Mouse (Mus musculus) lung, postnatal 0 days (tissue): Measurements from ENCODE around the gene Oprd1. TPM values are rescaled to one million over a fixed set of nuclear protein-coding genes. Genes with fewer than 3 reads are reported as not detected.

Experiments
- ATAC-seq: fragments of 200-750 bp; cut with Nextera tagmentation; 2 replicates; pipeline ENCODE4 v1.8.0; 2017; ENCODE audit warnings: moderate library complexity
- DNase-seq: peaks from one replicate; pipeline ENCODE4 v3.0.0-alpha.2; 2016; ENCODE audit warnings: low spot score
- H3K27ac ChIP-seq: fragments of 300-500 bp; sonication (generic); 2 replicates; pipeline ENCODE4 v1.5.1; 2014; ENCODE audit warnings: antibody characterized with exemption, mild to moderate bottlenecking, low read length, mixed read lengths
- H3K27me3 ChIP-seq: fragments of 300-500 bp; sonication (generic); replicated peaks from 2 replicates; pipeline ENCODE4 v1.6.1; 2014; ENCODE audit warnings: low read length, mixed read lengths; ENCODE audit not compliant: insufficient read depth
- H3K36me3 ChIP-seq: fragments of 300-500 bp; sonication (generic); 2 replicates; pipeline ENCODE4 v1.6.1; 2014; ENCODE audit warnings: low read length, mixed read lengths; ENCODE audit not compliant: insufficient read depth
- H3K4me1 ChIP-seq: fragments of 300-500 bp; sonication (generic); 2 replicates; pipeline ENCODE4 v1.6.1; 2014; ENCODE audit warnings: antibody characterized with exemption, low read depth, low read length, mixed read lengths; ENCODE audit not compliant: insufficient read depth
- H3K4me2 ChIP-seq: fragments of 300-500 bp; sonication (generic); replicated peaks from 2 replicates; pipeline ENCODE4 v1.6.1; 2014; ENCODE audit warnings: low read depth, mild to moderate bottlenecking, low read length, moderate library complexity, mixed read lengths
- H3K4me3 ChIP-seq: fragments of 300-500 bp; sonication (generic); 2 replicates; pipeline ENCODE4 v1.5.1; 2014; ENCODE audit warnings: low read depth, low read length
- H3K9ac ChIP-seq: fragments of 300-500 bp; sonication (generic); replicated peaks from 2 replicates; pipeline ENCODE4 v1.6.1; 2014; ENCODE audit warnings: low read depth, mild to moderate bottlenecking
- H3K9me3 ChIP-seq: fragments of 300-500 bp; sonication (generic); 2 replicates; pipeline ENCODE4 v1.6.1; 2016; ENCODE audit warnings: low read length, mixed read lengths
- CTCF ChIP-seq: IDR thresholded peaks from 2 replicates; pipeline ENCODE4 v1.5.1; 2016; ENCODE audit warnings: antibody characterized with exemption, mild to moderate bottlenecking
- EP300 ChIP-seq: IDR thresholded peaks from 2 replicates; pipeline ENCODE4 v1.6.1; 2016; ENCODE audit warnings: antibody characterized with exemption, mild to moderate bottlenecking, control low read depth
- WGBS: fragments of 180-500 bp; shearing (Covaris S2); extraction: QIAGEN DNeasy Blood & Tissue Kit; methylation state at CpG from one replicate; pipeline ENCODE4 v1.1.7; 2014; 5-methylcytosine and 5-hydroxymethylcytosine counted together
- polyA plus RNA-seq: library from polyadenylated mRNA; unstranded; fragments of >200 nt; fragmentation: Nextera tagmentation; extraction: Ambion mirVana; gene quantifications from 2 replicates; pipeline ENCODE4 v1.2.1, GENCODE M21; 2015

Gene Oprd1
- polyA plus RNA-seq, 1 experiment from 2014 or later, result not detected

- TF ChIP-seq EP300, result no peak
- TF ChIP-seq CTCF, result no peak
Observed at GRCm38 (mm10) chr4:132131116-132131515, 13.2 kb downstream of the Oprd1 start.

DNA sequence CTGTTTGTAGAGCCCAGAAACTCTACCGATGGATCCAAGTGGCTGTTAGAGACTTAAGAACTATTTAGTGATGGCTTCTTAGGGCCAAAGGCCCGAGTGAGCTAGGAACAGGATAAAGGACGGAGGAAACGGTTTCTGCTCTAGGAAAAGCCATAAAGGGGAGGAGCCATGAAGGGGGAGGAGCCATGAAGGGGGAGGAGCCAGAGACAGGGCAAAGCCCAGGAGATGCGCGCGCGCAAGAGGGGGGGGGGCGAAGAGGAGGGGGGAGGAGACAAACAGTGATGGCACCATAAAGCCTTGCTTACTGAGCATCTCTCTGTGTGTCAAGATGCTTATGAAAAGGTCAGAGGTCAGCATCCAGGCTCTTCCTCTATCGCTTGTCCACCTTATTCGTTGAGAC, 13.6 kb downstream of the Oprd1 start:
- DNase-seq, result no peak

More at GRCm38 (mm10) chr4:132131116-132131515, 13.2 kb downstream of the Oprd1 start:
- Histone ChIP-seq H3K4me1 (no peaks in the 10 kb centered on the region), H3K27ac (no peak overlapping the region), H3K27me3 (no peaks in the 10 kb centered on the region), H3K9me3 (no peaks in the 10 kb centered on the region), H3K36me3 (no peaks in the 10 kb centered on the region), H3K4me2 (no peak overlapping the region), H3K9ac (no peak overlapping the region), H3K4me3 (no peak overlapping the region)
- 74% methylated on average over 9 of the region's 9 CpGs for WGBS
- DNase-seq (no peak), ATAC-seq (no peak)

DNA sequence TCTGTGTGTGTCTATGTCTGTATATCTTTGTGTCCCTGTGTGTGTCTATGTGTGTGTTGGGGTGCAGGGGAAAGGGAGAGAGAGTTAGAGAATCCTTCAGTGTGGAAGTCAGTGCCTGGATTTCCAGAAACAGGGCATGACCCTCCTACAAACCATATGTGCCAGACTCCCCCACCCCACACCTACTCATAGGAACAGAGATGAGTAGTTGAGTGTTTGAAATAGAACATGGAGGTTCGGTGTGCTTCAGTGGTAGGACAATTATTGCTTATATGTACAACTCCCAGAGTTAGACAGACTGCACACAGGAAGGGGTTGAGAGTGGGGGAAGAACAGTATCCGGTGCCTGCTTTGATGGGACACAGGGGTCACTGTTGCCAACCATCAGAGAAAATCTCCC, 14.2 kb downstream of the Oprd1 start:
- Histone ChIP-seq H3K36me3 (no peaks in the 10 kb centered on the region), H3K4me1 (no peaks in the 10 kb centered on the region), H3K9ac (no peak overlapping the region), H3K4me3 (no peak overlapping the region), H3K27me3 (no peaks in the 10 kb centered on the region), H3K9me3 (no peaks in the 10 kb centered on the region), H3K4me2 (no peak overlapping the region), H3K27ac (no peak overlapping the region)
- WGBS, result 77% methylated on average over 2 of the region's 2 CpGs
- TF ChIP-seq EP300, result no peak
- no peak for TF ChIP-seq CTCF
- no peak for ATAC-seq
- DNase-seq, result no peak

More for the DNA sequence above, 13.6 kb downstream of the Oprd1 start:
- H3K9me3 ChIP-seq, result no peaks in the 10 kb centered on the region
- 73% methylated on average over 11 of the region's 11 CpGs for WGBS
- H3K4me1 ChIP-seq, result no peaks in the 10 kb centered on the region
- no peak for ATAC-seq
- no peak overlapping the region for H3K27ac ChIP-seq
- no peak overlapping the region for H3K4me3 ChIP-seq
- TF ChIP-seq EP300 (no peak), CTCF (no peak)
- no peaks in the 10 kb centered on the region for H3K27me3 ChIP-seq
- H3K9ac ChIP-seq, result no peak overlapping the region
- no peaks in the 10 kb centered on the region for H3K36me3 ChIP-seq
- no peak overlapping the region for H3K4me2 ChIP-seq

- Histone ChIP-seq H3K9ac (no peak overlapping the region), H3K4me1 (no peaks in the 10 kb centered on the region), H3K9me3 (no peaks in the 10 kb centered on the region), H3K27ac (no peak overlapping the region), H3K27me3 (no peaks in the 10 kb centered on the region), H3K4me2 (no peak overlapping the region), H3K36me3 (no peaks in the 10 kb centered on the region), H3K4me3 (no peak overlapping the region)
- ATAC-seq (no peak), DNase-seq (no peak)
- WGBS, result 20% methylated on average over 6 of the region's 6 CpGs
- TF ChIP-seq EP300 (no peak), CTCF (no peak)
Observed at GRCm38 (mm10) chr4:132128997-132129636, 15.2 kb downstream of the Oprd1 start.

GRCm38 (mm10) chr4:132127091-132127490, 17.2 kb downstream of the Oprd1 start:
- H3K9ac ChIP-seq, result no peak overlapping the region
- no peaks in the 10 kb centered on the region for H3K27me3 ChIP-seq
- no peak overlapping the region for H3K4me3 ChIP-seq
- H3K4me1 ChIP-seq, result no peaks in the 10 kb centered on the region
- ATAC-seq (no peak), DNase-seq (no peak)
- no peak for TF ChIP-seq CTCF
- no peak for TF ChIP-seq EP300
- H3K4me2 ChIP-seq, result no peak overlapping the region
- H3K36me3 ChIP-seq, result no peaks in the 10 kb centered on the region
- WGBS, result 71% methylated on average over 8 of the region's 8 CpGs
- H3K9me3 ChIP-seq, result no peaks in the 10 kb centered on the region
- no peak overlapping the region for H3K27ac ChIP-seq

DNA sequence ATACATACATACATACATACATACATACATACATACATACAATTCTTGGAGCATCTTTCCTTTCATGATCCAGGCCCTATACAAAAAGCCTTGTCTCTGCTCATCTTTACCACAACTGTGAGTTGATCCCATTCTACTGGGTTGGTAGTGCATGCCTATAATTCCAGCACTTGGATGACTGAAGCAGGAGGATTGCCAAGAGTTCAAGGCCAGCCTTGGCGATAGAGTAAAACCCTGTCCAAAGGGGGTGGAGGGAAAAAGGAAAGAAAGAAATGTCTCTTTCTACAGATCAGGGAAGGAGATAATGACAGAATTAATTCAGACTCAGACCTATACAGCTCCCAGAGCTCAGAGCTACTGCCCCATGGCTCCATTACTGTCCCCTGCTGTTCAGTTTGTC, 21.1 kb downstream of the Oprd1 start:
- Histone ChIP-seq H3K4me2 (no peak overlapping the region), H3K4me3 (no peak overlapping the region), H3K4me1 (no peaks in the 10 kb centered on the region), H3K27me3 (no peaks in the 10 kb centered on the region), H3K9me3 (no peaks in the 10 kb centered on the region), H3K36me3 (no peaks in the 10 kb centered on the region), H3K27ac (no peak overlapping the region), H3K9ac (no peak overlapping the region)
- ATAC-seq (no peak), DNase-seq (no peak)
- WGBS, result 65% methylated on average over 1 of the region's 1 CpGs
- no peak for TF ChIP-seq EP300
- TF ChIP-seq CTCF, result no peak

GRCm38 (mm10) chr4:132121674-132122073, 22.6 kb downstream of the Oprd1 start:
- ATAC-seq (no peak), DNase-seq (no peak)
- no peak for TF ChIP-seq EP300
- TF ChIP-seq CTCF, result peak; percentile 21
- no peaks in the 10 kb centered on the region for H3K27me3 ChIP-seq
- no peaks in the 10 kb centered on the region for H3K9me3 ChIP-seq
- H3K36me3 ChIP-seq, result no peaks in the 10 kb centered on the region
- no peak overlapping the region for H3K4me3 ChIP-seq
- no peak overlapping the region for H3K4me2 ChIP-seq
- H3K9ac ChIP-seq, result no peak overlapping the region
- no peak overlapping the region for H3K27ac ChIP-seq
- no peaks in the 10 kb centered on the region for H3K4me1 ChIP-seq
- WGBS, result 76% methylated on average over 5 of the region's 5 CpGs
